Mouse (Mus musculus) spleen, postnatal 10 days (tissue): ENCODE data around the gene Paxx.
A peak's percentile ranks its signal among the peaks of the same experiment; 100 is the strongest.
"Not testable (repeated sequence)": the region's sequence is repeated elsewhere in the genome, so short reads cannot be mapped to it uniquely, and the experiment has no call there.

Experiments used
- DNase-seq, 2 experiments: peaks; one replicate each; pipeline ENCODE4 v3.0.0; 2021 to 2022; ENCODE audit warnings: low spot score in 2 of 2

Paxx gene

DNA sequence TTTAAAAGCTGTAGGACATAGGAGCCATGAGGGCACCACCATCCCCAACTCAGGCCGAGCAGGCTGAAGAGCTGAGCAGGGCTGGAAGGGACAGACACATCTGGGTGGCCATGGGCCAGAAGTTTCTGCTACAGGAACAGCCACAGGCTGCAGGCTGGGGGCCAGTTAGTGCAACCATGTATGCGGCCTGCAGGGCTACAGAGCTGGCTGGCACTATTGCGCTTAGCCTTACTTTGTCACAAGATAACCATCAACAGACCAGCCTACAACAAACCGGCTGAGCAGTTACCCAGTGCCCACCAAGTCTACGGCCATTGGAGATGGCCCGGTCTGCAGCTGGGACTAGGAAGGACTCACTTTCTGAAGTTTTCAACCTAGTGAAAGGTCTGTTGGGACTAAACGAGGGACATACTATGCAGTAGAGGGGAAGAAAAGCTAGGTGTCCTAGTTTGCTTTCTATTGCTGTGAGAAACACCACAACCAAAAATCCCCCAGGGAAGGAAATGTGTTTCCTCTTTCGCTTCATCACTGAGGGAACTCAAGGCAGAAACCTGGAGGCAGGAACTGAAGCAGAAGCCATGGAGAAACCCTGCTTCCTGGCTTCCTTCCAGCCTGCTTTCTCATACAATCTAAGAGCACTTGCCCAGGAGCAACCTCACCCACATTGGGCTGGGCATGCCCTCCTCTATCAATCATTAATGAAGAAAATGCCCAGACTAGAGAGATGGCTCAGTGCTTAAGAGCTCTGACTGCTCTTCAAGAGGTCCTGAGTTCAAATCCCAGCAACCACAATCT, 9.8 kb downstream of the Paxx start:
- no peak for DNase-seq

DNA sequence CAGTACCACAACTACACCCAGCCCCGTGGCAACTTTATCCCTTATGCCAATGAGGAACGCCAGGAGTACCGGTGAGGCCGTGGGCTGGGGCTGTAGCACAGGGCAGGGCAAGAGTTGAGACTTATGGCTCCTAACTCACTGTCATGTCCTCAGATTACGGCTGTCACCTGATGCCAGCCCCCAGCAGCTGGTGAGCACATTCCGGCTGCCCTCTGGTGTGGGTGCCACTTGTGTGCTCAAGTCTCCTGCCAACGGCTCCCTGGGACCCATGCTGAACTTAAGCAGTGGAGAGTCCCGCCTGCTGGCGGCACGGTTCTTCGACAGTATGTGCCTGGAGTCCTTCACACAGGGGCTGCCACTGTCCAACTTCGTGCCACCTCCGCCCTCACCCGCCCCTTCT, 18.2 kb downstream of the Paxx start:
- DNase-seq, result no peak

- DNase-seq, result no peak
These were observed 19.8 kb downstream of the Paxx start for GRCm38 (mm10) chr2:25441067-25441466.

GRCm38 (mm10) chr2:25436286-25436820, 24.5 kb downstream of the Paxx start:
- DNase-seq, result peak in 1 of 2 experiments; percentile 9

- DNase-seq, result peak in 1 of 2 experiments; percentile 9
These were observed 26.6 kb downstream of the Paxx start for GRCm38 (mm10) chr2:25434292-25434691.

DNA sequence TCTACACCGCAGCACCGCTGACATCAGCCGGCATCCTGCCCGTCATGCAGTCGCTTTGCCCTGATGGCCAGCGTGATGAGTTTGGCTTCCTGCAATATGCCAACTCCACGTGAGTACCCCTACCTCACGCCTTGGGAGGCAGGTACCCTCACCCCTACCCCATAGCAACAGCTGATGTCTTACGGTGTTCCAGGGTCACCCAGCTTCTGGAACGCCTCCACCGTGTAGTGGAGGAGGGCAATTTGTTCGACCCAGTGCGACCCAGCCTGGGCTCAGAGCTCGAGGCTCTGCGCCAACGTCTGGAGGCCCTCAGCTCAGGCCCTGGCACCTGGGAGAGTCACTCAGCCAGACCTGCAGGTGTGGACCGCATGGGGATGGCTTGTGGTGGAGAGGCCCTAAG, 27.8 kb downstream of the Paxx start:
- peak in 1 of 2 experiments; percentile 11 for DNase-seq

DNA sequence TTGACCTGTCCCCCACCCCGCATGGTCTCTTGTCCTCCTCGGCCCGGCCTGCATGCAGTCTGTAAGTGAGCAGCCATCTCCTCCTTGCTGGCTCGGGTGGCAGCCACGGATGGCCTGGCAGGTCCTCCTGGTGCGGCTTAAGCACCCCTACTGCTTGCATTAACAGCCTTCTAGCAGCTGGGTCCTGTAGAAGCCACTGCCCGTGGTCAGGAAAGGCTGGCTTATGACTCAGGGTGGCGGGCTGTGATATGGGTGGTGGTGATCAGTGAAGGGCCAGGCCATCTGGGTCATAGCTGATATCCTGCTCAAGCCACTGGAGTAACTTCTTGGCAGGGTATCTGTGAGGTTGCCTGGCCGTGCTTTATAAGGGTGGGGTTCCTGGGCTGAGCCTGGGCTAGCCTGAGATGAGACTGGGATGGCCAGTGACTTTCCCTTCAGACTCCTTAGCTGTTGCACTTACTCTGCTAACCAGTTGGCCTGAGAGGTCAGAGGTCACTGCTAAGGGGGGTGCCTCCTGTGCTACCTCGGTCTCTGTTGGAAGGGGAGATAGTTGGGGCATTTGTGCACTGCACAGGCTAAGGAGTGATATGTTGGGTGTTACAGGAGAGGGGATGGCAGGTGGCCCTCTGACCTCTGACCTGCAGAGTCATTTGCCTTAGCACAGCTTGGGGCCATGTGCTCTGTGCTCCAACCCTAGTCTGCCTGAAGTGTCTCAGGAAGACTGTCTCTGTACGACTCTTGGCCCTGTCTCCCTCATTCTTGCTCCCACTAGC, 28.4 kb downstream of the Paxx start:
- DNase-seq, result peak in 1 of 2 experiments; percentile 16

DNA sequence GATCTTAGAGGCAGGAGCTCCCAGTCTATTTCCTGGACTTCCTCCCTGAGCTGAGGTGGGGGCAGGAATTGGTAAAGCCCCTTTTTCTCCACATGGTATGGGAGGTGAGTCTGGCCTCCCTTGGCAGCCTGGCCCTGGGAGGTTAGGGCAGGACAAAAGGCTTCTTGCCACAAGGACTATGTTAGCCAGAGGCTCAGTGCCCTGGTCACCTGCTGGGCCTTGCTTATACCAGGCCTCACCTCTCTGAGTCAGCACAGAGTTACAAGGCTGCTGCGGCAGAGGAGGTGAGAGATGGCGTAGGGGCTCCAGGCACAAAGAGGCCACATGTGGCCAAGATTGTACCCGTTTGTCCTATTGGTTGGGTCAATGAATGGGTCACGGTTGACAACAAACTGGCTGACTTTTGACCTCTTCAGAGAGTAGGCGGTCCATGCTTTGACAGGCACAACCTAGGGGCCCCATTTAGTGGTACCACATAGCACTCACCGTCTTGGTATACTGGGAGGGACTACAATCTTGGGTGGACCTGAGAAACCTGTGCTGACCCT, 29.5 kb downstream of the Paxx start:
- peak in 1 of 2 experiments; percentile 10 for DNase-seq

- peak in 1 of 2 experiments; percentile 15 for DNase-seq
These were observed 30.3 kb downstream of the Paxx start for GRCm38 (mm10) chr2:25430395-25431233.

- DNase-seq, result peak in 1 of 2 experiments; percentile 12
These were observed 31.3 kb downstream of the Paxx start for GRCm38 (mm10) chr2:25429435-25430180.

- peak; percentile 81 to 93 for DNase-seq
These were observed 32.3 kb downstream of the Paxx start, which contains the start of gene Abca2 for GRCm38 (mm10) chr2:25428442-25429236. Abca2 (plus strand) TSS chr2:25428703.

DNA sequence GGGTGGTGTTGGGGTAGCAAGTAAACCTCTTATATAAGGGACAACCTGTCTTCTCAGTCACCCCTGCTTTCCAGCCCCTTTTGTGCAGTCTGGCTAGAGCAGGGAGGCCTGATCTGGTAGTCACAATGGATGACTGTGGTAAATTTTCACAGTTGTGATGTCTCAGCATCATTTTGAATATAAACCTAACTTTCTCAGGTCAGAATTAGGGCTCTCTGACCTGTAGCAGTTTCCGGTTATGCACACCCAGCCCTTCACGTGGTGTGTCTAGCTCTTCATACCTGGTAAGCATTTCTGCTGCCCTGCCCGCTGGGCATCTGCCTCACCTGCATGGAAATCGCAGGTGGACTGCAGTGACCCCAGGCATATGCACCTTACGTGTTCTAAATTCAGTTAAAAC, 33.6 kb downstream of the Paxx start:
- peak in 1 of 2 experiments; percentile 10 for DNase-seq

DNA sequence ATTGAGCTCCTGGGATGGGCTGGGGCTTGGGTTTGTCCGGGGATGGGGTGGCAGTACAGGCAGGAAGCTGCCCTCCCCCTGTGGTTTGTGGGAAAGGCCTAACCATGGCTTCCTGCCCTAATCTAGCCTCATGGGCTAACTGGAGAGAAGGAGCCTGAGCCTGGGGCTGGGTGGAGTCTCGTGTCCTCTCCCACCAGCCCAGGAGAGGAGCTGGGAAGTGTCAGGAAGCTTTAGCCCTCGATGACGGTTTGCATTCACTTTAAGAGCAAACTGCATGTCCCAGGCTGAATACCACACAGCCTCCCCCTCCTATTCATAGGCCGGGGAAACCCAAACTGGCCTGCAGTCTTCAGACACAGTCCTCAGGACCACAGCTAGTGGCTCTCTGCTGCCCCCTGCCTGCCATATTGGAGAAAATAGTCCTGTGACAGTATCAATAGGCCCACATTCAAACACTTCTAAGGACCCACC, 34.1 kb downstream of the Paxx start:
- peak; percentile 56 to 83 for DNase-seq

- DNase-seq, result no peak
These were observed 35.4 kb downstream of the Paxx start for GRCm38 (mm10) chr2:25425481-25425880.

DNA sequence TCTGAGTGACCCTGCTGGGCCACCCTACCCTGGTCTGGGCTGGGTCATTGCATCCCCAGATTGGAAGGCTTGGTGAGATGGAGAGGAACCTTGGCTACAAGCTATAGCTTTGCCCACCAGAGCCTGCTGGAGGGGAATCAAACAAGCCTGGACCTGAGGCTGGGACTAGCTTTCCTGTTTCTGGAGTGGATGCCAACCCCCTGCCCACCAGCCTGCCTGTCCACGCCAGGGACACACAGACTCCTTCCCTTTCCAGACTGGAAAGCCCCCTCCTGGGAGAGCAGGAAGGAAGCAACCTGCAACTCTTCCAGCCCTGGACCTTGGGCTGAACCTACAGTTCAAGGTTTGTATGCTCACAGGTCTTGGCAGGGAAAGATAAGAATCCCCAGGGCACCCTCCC, 37.3 kb downstream of the Paxx start:
- DNase-seq, result peak in 1 of 2 experiments; percentile 14

- DNase-seq, result peak in 1 of 2 experiments; percentile 46
These were observed 38.1 kb downstream of the Paxx start, which contains the start of gene Fut7 for GRCm38 (mm10) chr2:25422587-25423410. Fut7 (plus strand) TSS chr2:25423267.

DNA sequence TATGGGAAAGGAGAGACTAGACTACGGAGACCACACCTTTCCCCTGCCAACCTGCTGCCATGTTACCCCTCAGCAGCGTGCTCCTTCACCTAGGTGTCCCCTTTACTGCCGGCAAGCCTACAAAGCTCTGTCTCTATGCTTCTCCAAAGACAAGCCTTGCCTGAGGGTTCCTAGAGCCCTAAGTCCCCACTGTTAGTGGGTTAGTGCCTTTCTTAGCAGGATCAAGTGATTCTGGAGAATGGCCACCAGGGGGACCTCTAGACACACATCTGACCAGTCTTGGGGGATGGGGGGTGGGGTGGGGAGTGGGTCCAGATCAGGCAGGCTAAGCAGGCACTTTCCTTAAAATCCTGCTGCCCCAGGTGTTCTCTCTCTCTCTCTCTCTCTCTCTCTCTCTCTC, 39.0 kb downstream of the Paxx start:
- peak in 1 of 2 experiments; percentile 61 for DNase-seq

DNA sequence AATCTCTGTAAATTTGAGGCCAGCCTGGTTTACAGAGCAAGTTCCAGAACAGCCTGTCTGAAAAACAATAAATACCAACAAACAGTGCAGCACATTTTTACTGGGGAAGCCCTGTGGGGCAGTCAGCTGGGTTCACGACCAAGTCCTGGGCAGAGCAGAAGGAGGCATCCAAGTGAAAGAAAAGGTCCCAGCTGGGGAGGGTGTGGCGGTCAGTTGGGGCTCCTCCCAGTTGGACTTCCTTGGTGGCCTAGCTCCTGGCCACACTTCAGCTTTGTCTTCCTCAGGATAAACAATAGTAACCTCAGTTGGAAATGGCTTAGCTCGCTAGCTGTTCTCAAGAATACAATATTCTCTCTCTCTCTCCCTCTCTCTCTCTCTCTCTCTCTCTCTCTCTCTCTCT, 43.5 kb downstream of the Paxx start:
- no peak for DNase-seq

DNA sequence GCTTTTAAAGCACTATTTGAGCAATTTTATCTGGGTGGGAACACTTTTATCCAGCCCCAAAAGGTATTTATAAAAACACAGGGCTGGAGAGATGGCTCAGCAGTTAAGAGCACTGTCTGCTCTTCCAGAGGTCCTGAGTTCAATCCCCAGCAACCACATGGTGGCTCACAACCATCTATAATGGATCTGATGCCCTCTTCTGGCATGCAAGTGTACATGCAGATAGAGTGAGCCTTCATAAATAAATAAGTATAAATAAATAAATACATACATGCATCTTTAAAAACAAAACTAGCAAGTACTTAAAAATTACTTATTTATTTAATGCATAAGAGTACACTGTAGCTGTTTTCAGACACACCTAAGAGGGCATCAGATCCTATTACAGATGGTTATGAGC, 47.5 kb downstream of the Paxx start:
- not testable (repeated sequence) for DNase-seq
